Mouse (Mus musculus) hindbrain, embryonic 11.5 days (tissue): ENCODE measurements at regions not wholly inside any gene's neighbourhood (a gene's known extent, or its start where the extent isn't known, plus 50 kb on each side); places are given as distances from the start of the nearest gene placed in this dataset.

Experiments used
- ATAC-seq: fragments of 200-750 bp; cut with Nextera tagmentation; 2 replicates; pipeline ENCODE4 v1.8.0; 2017; ENCODE audit warnings: mild to moderate bottlenecking, moderate TSS enrichment, moderate library complexity; ENCODE audit not compliant: low FRiP score
- DNase-seq: peaks from one replicate; pipeline ENCODE4 v3.0.0-alpha.2; 2015; ENCODE audit warnings: low spot score
- H3K27ac ChIP-seq: fragments of 300-500 bp; sonication (generic); 2 replicates; pipeline ENCODE4 v1.5.1; 2014; ENCODE audit warnings: mild to moderate bottlenecking, low read depth, low read length
- H3K27me3 ChIP-seq: fragments of 300-500 bp; sonication (generic); 2 replicates; pipeline ENCODE4 v1.6.1; 2014; ENCODE audit warnings: mild to moderate bottlenecking, low read length, moderate library complexity, mixed read lengths; ENCODE audit not compliant: control insufficient read depth, insufficient read depth
- H3K36me3 ChIP-seq: fragments of 300-500 bp; sonication (generic); 2 replicates; pipeline ENCODE4 v1.6.1; 2014; ENCODE audit warnings: mild to moderate bottlenecking, low read length, moderate library complexity, mixed read lengths; ENCODE audit not compliant: control insufficient read depth, insufficient read depth
- H3K4me1 ChIP-seq: fragments of 300-500 bp; sonication (generic); replicated peaks from 2 replicates; pipeline ENCODE4 v1.6.1; 2014; ENCODE audit warnings: low read length, mixed read lengths; ENCODE audit not compliant: control insufficient read depth, insufficient read depth
- H3K4me2 ChIP-seq: fragments of 300-500 bp; sonication (generic); replicated peaks from 2 replicates; pipeline ENCODE4 v1.6.1; 2014; ENCODE audit warnings: mild to moderate bottlenecking, low read depth, low read length
- H3K4me3 ChIP-seq: fragments of 300-500 bp; sonication (generic); 2 replicates; pipeline ENCODE4 v1.5.1; 2014; ENCODE audit warnings: low read depth, low read length
- H3K9ac ChIP-seq: fragments of 300-500 bp; sonication (generic); 2 replicates; pipeline ENCODE4 v1.6.1; 2014; ENCODE audit warnings: low read depth, low read length
- H3K9me3 ChIP-seq: fragments of 300-500 bp; sonication (generic); 2 replicates; pipeline ENCODE4 v1.6.1; 2016; ENCODE audit warnings: low read length; ENCODE audit not compliant: control insufficient read depth
- WGBS: fragments of 180-500 bp; shearing (Covaris S2); extraction: QIAGEN DNeasy Blood & Tissue Kit; methylation state at CpG from one replicate; pipeline ENCODE4 v1.1.7; 2014; 5-methylcytosine and 5-hydroxymethylcytosine counted together

- Histone ChIP-seq H3K9me3 (no peaks in the 10 kb centered on the region), H3K36me3 (no peaks in the 10 kb centered on the region), H3K9ac (no peak overlapping the region), H3K27me3 (no peaks in the 10 kb centered on the region), H3K4me2 (no peak overlapping the region), H3K27ac (no peak overlapping the region), H3K4me3 (no peak overlapping the region), H3K4me1 (no peaks in the 10 kb centered on the region)
- no peak for ATAC-seq
- 60% methylated on average over 8 of the region's 8 CpGs for WGBS
- DNase-seq: no peak
These were observed 187.9 kb upstream of the Runx1 start for GRCm38 (mm10) chr16:93013881-93014280.

GRCm38 (mm10) chr16:93013256-93013655 lies 187.3 kb upstream of the Runx1 start:
- Histone ChIP-seq H3K36me3 (no peaks in the 10 kb centered on the region), H3K4me3 (no peak overlapping the region), H3K9me3 (no peaks in the 10 kb centered on the region), H3K27ac (no peak overlapping the region), H3K4me2 (no peak overlapping the region), H3K9ac (no peak overlapping the region), H3K27me3 (no peaks in the 10 kb centered on the region), H3K4me1 (no peaks in the 10 kb centered on the region)
- DNase-seq (no peak), ATAC-seq (no peak)
- WGBS: 88% methylated on average over 7 of the region's 7 CpGs

GRCm38 (mm10) chr16:93011474-93011873 lies 185.5 kb upstream of the Runx1 start:
- Histone ChIP-seq H3K4me2 (no peak overlapping the region), H3K9me3 (no peaks in the 10 kb centered on the region), H3K36me3 (no peaks in the 10 kb centered on the region), H3K27ac (no peak overlapping the region), H3K4me3 (no peak overlapping the region), H3K27me3 (no peaks in the 10 kb centered on the region), H3K4me1 (no peaks in the 10 kb centered on the region; the same call in 1 of the 2 replicates), H3K9ac (no peak overlapping the region)
- WGBS: 89% methylated on average over 1 of the region's 1 CpGs
- no peak for DNase-seq
- ATAC-seq: no peak

- no peaks in the 10 kb centered on the region for H3K27me3 ChIP-seq
- 3% methylated on average over 21 of the region's 21 CpGs for WGBS
- H3K4me2 ChIP-seq: peak overlapping the region; percentile 20
- DNase-seq: peak; percentile 30
- H3K36me3 ChIP-seq: no peaks in the 10 kb centered on the region
- H3K4me1 ChIP-seq: no peaks in the 10 kb centered on the region; the same call in 1 of the 2 replicates
- H3K4me3 ChIP-seq: no peak overlapping the region
- no peak overlapping the region for H3K27ac ChIP-seq
- no peak for ATAC-seq
- H3K9me3 ChIP-seq: no peaks in the 10 kb centered on the region
- no peak overlapping the region for H3K9ac ChIP-seq
These were observed 180.5 kb upstream of the Runx1 start for GRCm38 (mm10) chr16:93006321-93006984.

- DNase-seq (no peak), ATAC-seq (no peak)
- Histone ChIP-seq H3K36me3 (no peaks in the 10 kb centered on the region), H3K9ac (no peak overlapping the region), H3K27ac (no peak overlapping the region), H3K4me2 (no peak overlapping the region), H3K4me1 (no peaks in the 10 kb centered on the region; the same call in 1 of the 2 replicates), H3K27me3 (no peaks in the 10 kb centered on the region), H3K4me3 (no peak overlapping the region), H3K9me3 (no peaks in the 10 kb centered on the region)
- 7% methylated on average over 8 of the region's 8 CpGs for WGBS
These were observed 179.5 kb upstream of the Runx1 start for GRCm38 (mm10) chr16:93005470-93005869.

GRCm38 (mm10) chr16:93003830-93004229 lies 177.9 kb upstream of the Runx1 start:
- WGBS: 84% methylated on average over 4 of the region's 4 CpGs
- no peak for ATAC-seq
- H3K27me3 ChIP-seq: no peaks in the 10 kb centered on the region
- H3K4me3 ChIP-seq: no peak overlapping the region
- H3K9me3 ChIP-seq: no peaks in the 10 kb centered on the region
- no peaks in the 10 kb centered on the region for H3K36me3 ChIP-seq
- DNase-seq: no peak
- H3K27ac ChIP-seq: no peak overlapping the region
- no peak overlapping the region for H3K9ac ChIP-seq
- no peak overlapping the region for H3K4me2 ChIP-seq
- H3K4me1 ChIP-seq: no peaks in the 10 kb centered on the region; the same call in 1 of the 2 replicates

- Histone ChIP-seq H3K36me3 (no peaks in the 10 kb centered on the region), H3K9me3 (no peaks in the 10 kb centered on the region), H3K27ac (no peak overlapping the region), H3K27me3 (no peaks in the 10 kb centered on the region), H3K4me1 (no peaks in the 10 kb centered on the region), H3K4me3 (no peak overlapping the region), H3K9ac (no peak overlapping the region), H3K4me2 (no peak overlapping the region)
- DNase-seq (no peak), ATAC-seq (no peak)
- WGBS: 82% methylated on average over 3 of the region's 3 CpGs
These were observed 172.7 kb upstream of the Runx1 start for GRCm38 (mm10) chr16:92998689-92999088.

- Histone ChIP-seq H3K9ac (no peak overlapping the region), H3K27me3 (no peaks in the 10 kb centered on the region), H3K4me3 (no peak overlapping the region), H3K36me3 (no peaks in the 10 kb centered on the region), H3K4me1 (no peaks in the 10 kb centered on the region), H3K9me3 (no peaks in the 10 kb centered on the region), H3K4me2 (no peak overlapping the region), H3K27ac (no peak overlapping the region)
- ATAC-seq (no peak), DNase-seq (no peak)
- 79% methylated on average over 6 of the region's 6 CpGs for WGBS
These were observed 171.7 kb upstream of the Runx1 start for GRCm38 (mm10) chr16:92997636-92998035.

- Histone ChIP-seq H3K4me3 (no peak overlapping the region), H3K9me3 (no peaks in the 10 kb centered on the region), H3K9ac (no peak overlapping the region), H3K27ac (no peak overlapping the region), H3K4me1 (no peaks in the 10 kb centered on the region), H3K27me3 (no peaks in the 10 kb centered on the region), H3K4me2 (no peak overlapping the region), H3K36me3 (no peaks in the 10 kb centered on the region)
- DNase-seq (no peak), ATAC-seq (no peak)
- 88% methylated on average over 4 of the region's 4 CpGs for WGBS
These were observed 170.0 kb upstream of the Runx1 start for GRCm38 (mm10) chr16:92995993-92996350.
